Mouse (Mus musculus) liver, embryonic 11.5 days (tissue): Measurements from ENCODE around the gene Spats2l. TPM values are rescaled to one million over a fixed set of nuclear protein-coding genes. Genes with fewer than 3 reads are reported as not detected.

Experiments
- ATAC-seq: fragments of 200-750 bp; cut with Nextera tagmentation; replicated peaks from 2 replicates; pipeline ENCODE4 v1.8.0; 2017; ENCODE audit warnings: moderate number of reproducible peaks, mild to moderate bottlenecking, moderate TSS enrichment, moderate library complexity; ENCODE audit not compliant: low FRiP score
- DNase-seq: peaks from one replicate; pipeline ENCODE4 v3.0.0-alpha.2; 2017; ENCODE audit warnings: low spot score
- H3K27ac ChIP-seq: fragments of 300-500 bp; sonication (generic); 2 replicates; pipeline ENCODE4 v1.5.1; 2014; ENCODE audit warnings: mild to moderate bottlenecking, low read depth, low read length, control low read depth
- H3K27me3 ChIP-seq: fragments of 300-500 bp; sonication (generic); replicated peaks from 2 replicates; pipeline ENCODE4 v1.6.1; 2014; ENCODE audit warnings: low read length, mixed read lengths; ENCODE audit not compliant: control insufficient read depth, insufficient read depth
- H3K36me3 ChIP-seq: fragments of 300-500 bp; sonication (generic); 2 replicates; pipeline ENCODE4 v1.6.1; 2014; ENCODE audit warnings: mild to moderate bottlenecking, low read length, moderate library complexity, mixed read lengths; ENCODE audit not compliant: control insufficient read depth, insufficient read depth
- H3K4me1 ChIP-seq: fragments of 300-500 bp; sonication (generic); replicated peaks from 2 replicates; pipeline ENCODE4 v1.6.1; 2014; ENCODE audit warnings: low read length, mixed read lengths; ENCODE audit not compliant: control insufficient read depth, insufficient read depth
- H3K4me2 ChIP-seq: fragments of 300-500 bp; sonication (generic); 2 replicates; pipeline ENCODE4 v1.6.1; 2014; ENCODE audit warnings: mild to moderate bottlenecking, control low read depth, moderate library complexity
- H3K4me3 ChIP-seq: fragments of 300-500 bp; sonication (generic); 2 replicates; pipeline ENCODE4 v1.5.1; 2014; ENCODE audit warnings: low read depth, low read length, control low read depth
- H3K9ac ChIP-seq: fragments of 300-500 bp; sonication (generic); 2 replicates; pipeline ENCODE4 v1.6.1; 2014; ENCODE audit warnings: low read depth, low read length, control low read depth
- H3K9me3 ChIP-seq: fragments of 300-500 bp; sonication (generic); 2 replicates; pipeline ENCODE4 v1.6.1; 2016; ENCODE audit warnings: low read length, inconsistent platforms, mixed read lengths; ENCODE audit not compliant: control insufficient read depth
- WGBS: fragments of 180-500 bp; shearing (Covaris S2); extraction: QIAGEN DNeasy Blood & Tissue Kit; methylation state at CpG from one replicate; pipeline ENCODE4 v1.1.7; 2014; 5-methylcytosine and 5-hydroxymethylcytosine counted together
- polyA plus RNA-seq: library from polyadenylated mRNA; unstranded; fragments of >200 nt; fragmentation: Nextera tagmentation; extraction: Ambion mirVana; gene quantifications from 2 replicates; pipeline ENCODE4 v1.2.1, GENCODE M21; 2014

The Spats2l gene
- 16.8 and 18.0 TPM in 2 replicates for polyA plus RNA-seq

- H3K4me3 ChIP-seq = peak within 1 kb of the TSS; percentile 66
- H3K27me3 ChIP-seq = peaks cover 28% of the 10 kb centered on the region
- peak within 1 kb of the TSS; percentile 78 for H3K4me2 ChIP-seq
- no peaks in the 10 kb centered on the region for H3K9me3 ChIP-seq
- 2% methylated on average over 22 of the region's 22 CpGs for WGBS
- H3K27ac ChIP-seq = peak within 1 kb of the TSS; percentile 87
- ATAC-seq (peak; percentile 36), DNase-seq (peak; percentile 66)
- peak within 1 kb of the TSS; percentile 72 for H3K9ac ChIP-seq
- no peaks in the 10 kb centered on the region for H3K36me3 ChIP-seq
- peaks cover 2% of the 10 kb centered on the region; the same call in 1 of the 2 replicates for H3K4me1 ChIP-seq
These were observed at the start of gene Spats2l for GRCm38 (mm10) chr1:57774001-57774667. TSS of gene Spats2l (plus strand) at chr1:57774162.

- Histone ChIP-seq H3K9ac (no peak overlapping the region), H3K27me3 (no peaks in the 10 kb centered on the region), H3K9me3 (no peaks in the 10 kb centered on the region), H3K4me2 (no peak overlapping the region), H3K4me3 (no peak overlapping the region), H3K36me3 (no peaks in the 10 kb centered on the region), H3K4me1 (no peaks in the 10 kb centered on the region), H3K27ac (no peak overlapping the region)
- 81% methylated on average over 5 of the region's 5 CpGs for WGBS
- ATAC-seq (no peak), DNase-seq (no peak)
These were observed 48.7 kb upstream of the Spats2l start for GRCm38 (mm10) chr1:57725268-57725667.

- Histone ChIP-seq H3K9me3 (no peaks in the 10 kb centered on the region), H3K27me3 (no peaks in the 10 kb centered on the region), H3K9ac (no peak overlapping the region), H3K4me3 (no peak overlapping the region), H3K4me1 (no peaks in the 10 kb centered on the region), H3K27ac (no peak overlapping the region), H3K36me3 (no peaks in the 10 kb centered on the region), H3K4me2 (no peak overlapping the region)
- 48% methylated on average over 4 of the region's 4 CpGs for WGBS
- DNase-seq = no peak
- ATAC-seq = no peak
These were observed 38.1 kb upstream of the Spats2l start for GRCm38 (mm10) chr1:57735877-57736276.

- ATAC-seq = no peak
- no peaks in the 10 kb centered on the region for H3K36me3 ChIP-seq
These were observed 32.2 kb upstream of the Spats2l start for GRCm38 (mm10) chr1:57741740-57742139.

GRCm38 (mm10) chr1:57742266-57742665 lies 31.7 kb upstream of the Spats2l start:
- H3K27ac ChIP-seq = no peak overlapping the region
- DNase-seq (no peak), ATAC-seq (peak; percentile 60; the same call in 1 of the 2 replicates)
- H3K4me3 ChIP-seq = no peak overlapping the region
- no peak overlapping the region for H3K4me2 ChIP-seq
- no peaks in the 10 kb centered on the region for H3K36me3 ChIP-seq
- H3K27me3 ChIP-seq = no peaks in the 10 kb centered on the region
- H3K9me3 ChIP-seq = no peaks in the 10 kb centered on the region
- WGBS = 77% methylated on average over 2 of the region's 2 CpGs
- no peaks in the 10 kb centered on the region for H3K4me1 ChIP-seq
- H3K9ac ChIP-seq = no peak overlapping the region

More at GRCm38 (mm10) chr1:57741740-57742139, 32.2 kb upstream of the Spats2l start:
- Histone ChIP-seq H3K4me2 (no peak overlapping the region), H3K9ac (no peak overlapping the region), H3K9me3 (no peaks in the 10 kb centered on the region), H3K4me1 (no peaks in the 10 kb centered on the region), H3K4me3 (no peak overlapping the region), H3K27me3 (no peaks in the 10 kb centered on the region), H3K27ac (no peak overlapping the region)
- no peak for DNase-seq
- WGBS = 83% methylated on average over 8 of the region's 8 CpGs

- no peak overlapping the region for H3K4me3 ChIP-seq
These were observed 22.2 kb upstream of the Spats2l start for GRCm38 (mm10) chr1:57751781-57752180.

GRCm38 (mm10) chr1:57766396-57766795 lies 7.6 kb upstream of the Spats2l start:
- H3K4me2 ChIP-seq = no peak overlapping the region
- no peaks in the 10 kb centered on the region for H3K36me3 ChIP-seq
- no peak for ATAC-seq
- no peaks in the 10 kb centered on the region for H3K9me3 ChIP-seq
- H3K4me3 ChIP-seq = no peak overlapping the region
- DNase-seq = no peak
- no peaks in the 10 kb centered on the region for H3K27me3 ChIP-seq
- H3K4me1 ChIP-seq = no peaks in the 10 kb centered on the region
- WGBS = 82% methylated on average over 7 of the region's 7 CpGs
- no peak overlapping the region for H3K27ac ChIP-seq
- H3K9ac ChIP-seq = no peak overlapping the region

More at GRCm38 (mm10) chr1:57751781-57752180, 22.2 kb upstream of the Spats2l start:
- Histone ChIP-seq H3K9me3 (no peaks in the 10 kb centered on the region), H3K4me2 (no peak overlapping the region), H3K4me1 (no peaks in the 10 kb centered on the region), H3K36me3 (no peaks in the 10 kb centered on the region), H3K9ac (no peak overlapping the region), H3K27ac (no peak overlapping the region), H3K27me3 (no peaks in the 10 kb centered on the region)
- no peak for ATAC-seq
- 78% methylated on average over 3 of the region's 3 CpGs for WGBS
- no peak for DNase-seq

GRCm38 (mm10) chr1:57773326-57773725 lies 636 bp upstream of the Spats2l start:
- H3K4me2 ChIP-seq = no peak overlapping the region

More at GRCm38 (mm10) chr1:57773326-57773725, 636 bp upstream of the Spats2l start:
- H3K9ac ChIP-seq = no peak overlapping the region
- WGBS = 84% methylated on average over 5 of the region's 5 CpGs
- H3K4me1 ChIP-seq = peaks cover 2% of the 10 kb centered on the region; the same call in 1 of the 2 replicates
- H3K36me3 ChIP-seq = no peaks in the 10 kb centered on the region
- H3K27me3 ChIP-seq = peaks cover 28% of the 10 kb centered on the region
- H3K4me3 ChIP-seq = no peak overlapping the region
- DNase-seq = no peak
- ATAC-seq = no peak
- H3K9me3 ChIP-seq = no peaks in the 10 kb centered on the region
- H3K27ac ChIP-seq = no peak overlapping the region
